Mouse (Mus musculus): Measurements from ENCODE around the gene Ccar1. TPM values are rescaled to one million over a fixed set of nuclear protein-coding genes. Genes with fewer than 3 reads are reported as not detected.

Gene Ccar1
- 46.4 and 77.7 TPM in 2 replicates for polyA plus RNA-seq (2012; rRNA removed)

GRCm38 (mm10) chr10:62792177-62793090 is at the start of gene Ccar1:
Ccar1 (minus strand) TSS chr10:62792286.
- WGBS, result 4% methylated on average over 55 of the region's 55 CpGs
- peak within 1 kb of the TSS; percentile 95 for H3K27ac ChIP-seq (ENCODE audit: insufficient read depth, low read depth, low read length)
- no peaks in the 10 kb centered on the region for H3K27me3 ChIP-seq (ENCODE audit: control insufficient read depth, insufficient read depth, low read length)
- peaks cover 20% of the 10 kb centered on the region for H3K36me3 ChIP-seq (ENCODE audit: control insufficient read depth, insufficient read depth, low read length)
- peaks cover 3% of the 10 kb centered on the region; the same call in 1 of the 2 replicates for H3K4me1 ChIP-seq (ENCODE audit: control insufficient read depth, insufficient read depth, insufficient read length, low read length)
- H3K4me3 ChIP-seq (ENCODE audit: low read depth, low read length), result peak within 1 kb of the TSS; percentile 92
- peak; percentile 65 for TF ChIP-seq POLR2A (IDR thresholded peaks at IDR 0.05; ENCODE audit: low read depth, low read length)
- peak; percentile 16; the same call in 1 of the 2 replicates for TF ChIP-seq CTCF (IDR thresholded peaks at IDR 0.05; ENCODE audit: extremely low read depth, insufficient read length, insufficient replicate concordance, low read depth, low read length)

DNA sequence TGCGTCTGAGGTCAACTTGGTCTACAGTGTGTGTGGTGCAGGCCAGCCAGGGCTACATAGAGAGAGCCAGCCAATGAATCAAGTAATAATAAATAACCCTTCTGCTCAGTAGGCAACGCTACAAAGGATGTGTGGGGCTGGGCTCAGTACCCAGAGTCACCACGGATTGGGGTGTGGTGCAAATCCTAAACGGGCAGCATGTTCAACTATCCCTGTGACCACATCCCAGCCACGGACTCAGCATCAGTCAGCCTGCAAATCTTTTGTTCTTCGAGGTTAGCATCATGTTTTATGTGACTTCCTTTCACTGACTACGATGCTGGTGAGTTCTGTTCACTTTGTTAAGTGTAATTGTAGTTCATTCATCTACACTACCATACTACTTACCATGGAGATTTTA is 48.6 kb upstream of the Ccar1 start:
- no peaks in the 10 kb centered on the region for H3K27me3 ChIP-seq (ENCODE audit: control insufficient read depth, insufficient read depth, low read length)
- H3K27ac ChIP-seq (ENCODE audit: insufficient read depth, low read depth, low read length), result no peak overlapping the region
- 84% methylated on average over 7 of the region's 7 CpGs for WGBS
- no peaks in the 10 kb centered on the region for H3K36me3 ChIP-seq (ENCODE audit: control insufficient read depth, insufficient read depth, low read length)
- TF ChIP-seq POLR2A (IDR thresholded peaks at IDR 0.05; ENCODE audit: low read depth, low read length) (no peak), CTCF (IDR thresholded peaks at IDR 0.05; ENCODE audit: extremely low read depth, insufficient read length, insufficient replicate concordance, low read depth, low read length) (no peak)
- H3K4me3 ChIP-seq (ENCODE audit: low read depth, low read length), result no peak overlapping the region
- H3K4me1 ChIP-seq (ENCODE audit: control insufficient read depth, insufficient read depth, insufficient read length, low read length), result no peaks in the 10 kb centered on the region

DNA sequence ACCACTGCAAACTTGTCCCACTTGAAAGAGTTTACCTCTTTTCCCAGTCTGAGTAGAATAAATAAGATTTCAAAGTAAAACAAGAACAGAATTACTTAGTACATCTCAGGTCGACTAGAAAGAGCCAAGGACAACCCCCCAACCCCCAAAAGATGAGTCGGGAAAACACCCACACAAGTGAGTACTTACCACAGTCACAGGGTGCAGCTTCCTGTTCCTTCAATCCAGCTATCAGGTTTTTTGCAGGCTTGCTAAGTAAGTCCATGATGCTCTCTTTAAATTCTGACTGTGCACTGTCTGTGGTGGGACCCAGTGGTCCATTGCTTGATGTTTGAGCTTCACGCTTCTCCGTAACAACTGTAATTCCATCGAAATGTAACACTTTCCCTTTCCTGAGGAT is 45.9 kb upstream of the Ccar1 start:
- H3K27ac ChIP-seq (ENCODE audit: insufficient read depth, low read depth, low read length), result no peak overlapping the region
- 80% methylated on average over 5 of the region's 5 CpGs for WGBS
- TF ChIP-seq CTCF (IDR thresholded peaks at IDR 0.05; ENCODE audit: extremely low read depth, insufficient read length, insufficient replicate concordance, low read depth, low read length) (no peak), POLR2A (IDR thresholded peaks at IDR 0.05; ENCODE audit: low read depth, low read length) (no peak)

DNA sequence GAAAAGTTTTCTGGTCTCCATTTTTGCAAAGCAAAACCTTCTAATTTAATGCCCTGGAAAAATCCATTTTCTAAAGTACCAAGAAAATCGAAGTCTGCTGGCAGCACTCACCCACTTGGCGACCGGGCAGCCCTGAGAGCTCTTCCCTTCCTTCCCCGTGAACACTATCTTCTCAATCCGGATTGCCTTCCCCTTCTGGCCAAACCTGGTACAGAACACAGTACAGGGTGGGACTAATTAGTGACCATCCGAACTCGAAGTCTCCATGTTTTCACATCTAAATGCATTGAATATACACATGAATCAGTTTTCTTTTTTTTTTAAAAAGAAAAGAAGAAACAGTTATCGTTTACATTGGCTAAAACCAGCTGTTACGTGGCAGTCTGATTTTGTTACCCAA is 40.7 kb upstream of the Ccar1 start:
- Histone ChIP-seq H3K27ac (ENCODE audit: insufficient read depth, low read depth, low read length) (no peak overlapping the region), H3K36me3 (ENCODE audit: control insufficient read depth, insufficient read depth, low read length) (no peaks in the 10 kb centered on the region), H3K27me3 (ENCODE audit: control insufficient read depth, insufficient read depth, low read length) (no peaks in the 10 kb centered on the region), H3K4me1 (ENCODE audit: control insufficient read depth, insufficient read depth, insufficient read length, low read length) (peaks cover 3% of the 10 kb centered on the region; the same call in 1 of the 2 replicates), H3K4me3 (ENCODE audit: low read depth, low read length) (no peak overlapping the region)
- TF ChIP-seq POLR2A (IDR thresholded peaks at IDR 0.05; ENCODE audit: low read depth, low read length), result no peak
- no peak for TF ChIP-seq CTCF (IDR thresholded peaks at IDR 0.05; ENCODE audit: extremely low read depth, insufficient read length, insufficient replicate concordance, low read depth, low read length)
- 81% methylated on average over 9 of the region's 9 CpGs for WGBS

More for the DNA sequence above, 45.9 kb upstream of the Ccar1 start:
- no peaks in the 10 kb centered on the region for H3K36me3 ChIP-seq (ENCODE audit: control insufficient read depth, insufficient read depth, low read length)
- H3K27me3 ChIP-seq (ENCODE audit: control insufficient read depth, insufficient read depth, low read length), result no peaks in the 10 kb centered on the region
- no peak overlapping the region for H3K4me3 ChIP-seq (ENCODE audit: low read depth, low read length)
- H3K4me1 ChIP-seq (ENCODE audit: control insufficient read depth, insufficient read depth, insufficient read length, low read length), result no peaks in the 10 kb centered on the region

- no peak overlapping the region for H3K4me3 ChIP-seq (ENCODE audit: low read depth, low read length)
- 16% methylated on average over 2 of the region's 2 CpGs for WGBS
Measured at GRCm38 (mm10) chr10:62831546-62831945, 39.5 kb upstream of the Ccar1 start.

GRCm38 (mm10) chr10:62824474-62824873 is 32.4 kb upstream of the Ccar1 start:
- Histone ChIP-seq H3K4me1 (ENCODE audit: control insufficient read depth, insufficient read depth, insufficient read length, low read length) (peaks cover 3% of the 10 kb centered on the region; the same call in 1 of the 2 replicates), H3K4me3 (ENCODE audit: low read depth, low read length) (no peak overlapping the region), H3K27me3 (ENCODE audit: control insufficient read depth, insufficient read depth, low read length) (no peaks in the 10 kb centered on the region), H3K36me3 (ENCODE audit: control insufficient read depth, insufficient read depth, low read length) (no peaks in the 10 kb centered on the region), H3K27ac (ENCODE audit: insufficient read depth, low read depth, low read length) (no peak overlapping the region)
- TF ChIP-seq CTCF (IDR thresholded peaks at IDR 0.05; ENCODE audit: extremely low read depth, insufficient read length, insufficient replicate concordance, low read depth, low read length) (no peak), POLR2A (IDR thresholded peaks at IDR 0.05; ENCODE audit: low read depth, low read length) (no peak)
- WGBS, result 63% methylated on average over 8 of the region's 8 CpGs

More at GRCm38 (mm10) chr10:62831546-62831945, 39.5 kb upstream of the Ccar1 start:
- Histone ChIP-seq H3K27ac (ENCODE audit: insufficient read depth, low read depth, low read length) (no peak overlapping the region), H3K27me3 (ENCODE audit: control insufficient read depth, insufficient read depth, low read length) (no peaks in the 10 kb centered on the region), H3K36me3 (ENCODE audit: control insufficient read depth, insufficient read depth, low read length) (no peaks in the 10 kb centered on the region), H3K4me1 (ENCODE audit: control insufficient read depth, insufficient read depth, insufficient read length, low read length) (peaks cover 3% of the 10 kb centered on the region; the same call in 1 of the 2 replicates)
- no peak for TF ChIP-seq POLR2A (IDR thresholded peaks at IDR 0.05; ENCODE audit: low read depth, low read length)
- TF ChIP-seq CTCF (IDR thresholded peaks at IDR 0.05; ENCODE audit: extremely low read depth, insufficient read length, insufficient replicate concordance, low read depth, low read length), result no peak

DNA sequence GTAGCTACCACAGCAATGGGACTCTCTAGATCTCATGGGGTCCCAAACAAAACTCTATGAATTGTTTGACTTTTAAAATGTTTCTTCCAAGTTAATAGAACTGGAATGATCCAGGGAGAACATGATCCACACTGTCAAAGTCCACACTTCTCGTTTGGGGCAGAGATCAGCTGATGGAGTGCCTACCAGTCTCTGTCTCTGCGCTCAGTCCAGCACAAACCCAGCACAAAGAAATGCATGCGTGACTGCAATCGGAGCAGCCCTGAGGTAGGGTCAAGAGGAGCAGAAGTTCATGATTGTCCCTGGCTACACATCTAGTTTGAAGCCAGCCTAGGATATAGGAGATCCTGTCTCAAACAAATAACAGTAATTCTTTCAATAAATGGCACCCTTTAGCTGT is 31.3 kb upstream of the Ccar1 start:
- no peaks in the 10 kb centered on the region for H3K36me3 ChIP-seq (ENCODE audit: control insufficient read depth, insufficient read depth, low read length)
- WGBS, result 80% methylated on average over 4 of the region's 4 CpGs
- H3K27me3 ChIP-seq (ENCODE audit: control insufficient read depth, insufficient read depth, low read length), result no peaks in the 10 kb centered on the region
- no peak overlapping the region for H3K4me3 ChIP-seq (ENCODE audit: low read depth, low read length)
- peaks cover 3% of the 10 kb centered on the region; the same call in 1 of the 2 replicates for H3K4me1 ChIP-seq (ENCODE audit: control insufficient read depth, insufficient read depth, insufficient read length, low read length)
- H3K27ac ChIP-seq (ENCODE audit: insufficient read depth, low read depth, low read length), result no peak overlapping the region
- TF ChIP-seq CTCF (IDR thresholded peaks at IDR 0.05; ENCODE audit: extremely low read depth, insufficient read length, insufficient replicate concordance, low read depth, low read length) (no peak), POLR2A (IDR thresholded peaks at IDR 0.05; ENCODE audit: low read depth, low read length) (no peak)

Measured in small intestine, adult 2 months (tissue).